Mouse (Mus musculus) E14TG2a.4 (cell line): ENCODE results near the gene Scin.

Experiments used
- CTCF ChIP-seq: conservative IDR thresholded peaks from 2 replicates; pipeline ENCODE4 v1.5.1; 2014; ENCODE audit warnings: low read length
- POU5F1 ChIP-seq: IDR thresholded peaks from 2 replicates; pipeline ENCODE4 v1.6.1; 2014; ENCODE audit warnings: low read length, borderline replicate concordance

GRCm38 (mm10) chr12:40147319-40147718, 13.3 kb upstream of the Scin start:
- TF ChIP-seq CTCF (no peak), POU5F1 (no peak)
